30 mouse cellular contexts compared by ENCODE assay signal in genomic region chr16:32312386-32312785, GRCm38 (mm10). TPM values are rescaled to one million over a fixed set of nuclear protein-coding genes. Genes with fewer than 3 reads are reported as not detected.
DNase-seq lines count a peak whose midpoint lies in the region; ATAC-seq and TF ChIP-seq lines count a peak whose summit lies in the region.
"Had no signal": no experiment of that assay in that cellular context is flagged by ENCODE, and none has a peak within 500 bp of the region (broad histone marks: within the 10 kb centered on the region; RNA-seq: fewer than 3 reads in every experiment).

No protein-coding gene starts in this region.

- no peak overlapping the region for H3K9ac ChIP-seq in kidney, embryonic 15.5 days
- no peak overlapping the region for H3K9ac ChIP-seq in midbrain, postnatal 0 days (replicated peaks; ENCODE audit: low read length, poor library complexity, severe bottlenecking)
- H3K9ac ChIP-seq: embryonic facial prominence, embryonic 15.5 days; forebrain, embryonic 15.5 days; heart, embryonic 12.5 days; limb, embryonic 12.5 days; liver, postnatal 0 days; neural tube, embryonic 12.5 days had no signal

- no peaks in the 10 kb centered on the region for H3K27me3 ChIP-seq in kidney, embryonic 15.5 days
- H3K27me3 ChIP-seq in midbrain, postnatal 0 days (ENCODE audit: insufficient read depth, low read length): no peaks in the 10 kb centered on the region
- H3K27me3 ChIP-seq: embryonic facial prominence, embryonic 15.5 days; forebrain, embryonic 15.5 days; heart, embryonic 12.5 days; megakaryocyte, embryonic 14.5 days; neural tube, embryonic 12.5 days had no signal

- peak; percentile 19 for DNase-seq in embryo, embryonic 10.5 days (ENCODE audit: low spot score)
- DNase-seq in embryo, embryonic 11 days: no peak
- DNase-seq in kidney, adult 9 months: peak; percentile 54
- DNase-seq in ZHBTc4 (ENCODE audit: low read depth, low spot score): peak; percentile 71
- no peak for DNase-seq in midbrain, postnatal 0 days (ENCODE audit: low spot score)
- DNase-seq in lung, postnatal 10 days: no peak
- DNase-seq in thymus, postnatal 0 days (ENCODE audit: low spot score): no peak
- DNase-seq: adrenal gland, adult 2 months; cerebellum, adult 11-12 months; cerebellum, postnatal 10 days; heart, postnatal 10 days; liver, postnatal 0 days; lung, postnatal 14 days; midbrain, embryonic 14.5 days; retina, postnatal 1 day; thymus, postnatal 14 days had no signal

- 0 out of 2 replicates have a peak, but pooled peaks cover 2% of the 10 kb centered on the region for H3K4me1 ChIP-seq in kidney, embryonic 15.5 days
- no peaks in the 10 kb centered on the region for H3K4me1 ChIP-seq in midbrain, postnatal 0 days (ENCODE audit: insufficient read depth, low read length)
- H3K4me1 ChIP-seq: embryonic facial prominence, embryonic 15.5 days; forebrain, embryonic 15.5 days; neural tube, embryonic 12.5 days had no signal

- H3K4me3 ChIP-seq in kidney, embryonic 15.5 days (replicated peaks): no peak overlapping the region
- H3K4me3 ChIP-seq in midbrain, postnatal 0 days (ENCODE audit: low read depth, low read length): no peak overlapping the region
- H3K4me3 ChIP-seq: embryonic facial prominence, embryonic 15.5 days; forebrain, embryonic 15.5 days; heart, embryonic 12.5 days; hindbrain, embryonic 10.5 days; limb, embryonic 12.5 days; megakaryocyte, embryonic 14.5 days; neural tube, embryonic 12.5 days had no signal

- H3K27ac ChIP-seq in kidney, embryonic 15.5 days: no peak overlapping the region
- H3K27ac ChIP-seq in midbrain, postnatal 0 days (ENCODE audit: low read depth, low read length): no peak overlapping the region
- H3K27ac ChIP-seq: embryonic facial prominence, embryonic 15.5 days; forebrain, embryonic 15.5 days; hindbrain, embryonic 10.5 days; limb, embryonic 12.5 days; neural tube, embryonic 12.5 days had no signal

- H3K4me2 ChIP-seq in kidney, embryonic 15.5 days: no peak overlapping the region
- no peak overlapping the region for H3K4me2 ChIP-seq in midbrain, postnatal 0 days (ENCODE audit: low read depth, low read length, poor library complexity, severe bottlenecking)
- H3K4me2 ChIP-seq: embryonic facial prominence, embryonic 15.5 days; forebrain, embryonic 15.5 days; heart, embryonic 12.5 days; limb, embryonic 12.5 days; liver, embryonic 11.5 days; neural tube, embryonic 12.5 days had no signal

- WGBS in kidney, embryonic 15.5 days: 28% methylated on average over 5 of the region's 5 CpGs
- 61% methylated on average over 5 of the region's 5 CpGs for WGBS in midbrain, postnatal 0 days

- no peaks in the 10 kb centered on the region for H3K9me3 ChIP-seq in kidney, embryonic 15.5 days (replicated peaks)
- no peaks in the 10 kb centered on the region for H3K9me3 ChIP-seq in midbrain, postnatal 0 days (ENCODE audit: low read length)
- H3K9me3 ChIP-seq: embryonic facial prominence, embryonic 15.5 days; forebrain, embryonic 15.5 days; heart, embryonic 12.5 days; hindbrain, embryonic 10.5 days; limb, embryonic 12.5 days; megakaryocyte, embryonic 14.5 days; neural tube, embryonic 12.5 days had no signal

- no peak for TF ChIP-seq CTCF in midbrain, postnatal 0 days (IDR thresholded peaks at IDR 0.05)

- no peak for ATAC-seq in kidney, embryonic 15.5 days (replicated peaks; ENCODE audit: low FRiP score)
- ATAC-seq in midbrain, postnatal 0 days (ENCODE audit: low FRiP score): no peak
- ATAC-seq: forebrain, embryonic 15.5 days; hindbrain, embryonic 16.5 days; intestine, embryonic 16.5 days; liver, postnatal 0 days had no signal

- H3K36me3 ChIP-seq in kidney, embryonic 15.5 days: no peaks in the 10 kb centered on the region
- no peaks in the 10 kb centered on the region for H3K36me3 ChIP-seq in midbrain, postnatal 0 days (ENCODE audit: insufficient read depth, low read length)
- H3K36me3 ChIP-seq: embryonic facial prominence, embryonic 15.5 days; forebrain, embryonic 15.5 days; heart, embryonic 12.5 days; hindbrain, embryonic 10.5 days; limb, embryonic 12.5 days; neural tube, embryonic 12.5 days had no signal

RNA-seq across cellular contexts. Expression of gene Ubxn7, which starts 19.7 kb away (rescaled TPM):
- 25.4 and 27.3 TPM in 2 replicates for polyA plus RNA-seq in kidney, embryonic 15.5 days (2015; fragmentation: Nextera tagmentation; extraction: Ambion mirVana)
- total RNA-seq in midbrain, postnatal 0 days (2014; rRNA removed): 37.0 and 50.4 TPM in 2 replicates
- 8.7 and 10.7 TPM in 2 replicates for polyA plus RNA-seq in midbrain, postnatal 0 days (2015; fragmentation: Nextera tagmentation; extraction: Ambion mirVana)
- polyA plus RNA-seq in thymus, postnatal 0 days (2015; fragmentation: Nextera tagmentation; extraction: Ambion mirVana): 20.0 and 21.8 TPM in 2 replicates

RNA-seq across cellular contexts. Expression of gene Rnf168, which starts 35.1 kb away (rescaled TPM):
- polyA plus RNA-seq in kidney, embryonic 15.5 days (2015; fragmentation: Nextera tagmentation; extraction: Ambion mirVana): 31.2 and 31.5 TPM in 2 replicates
- 34.8 and 42.1 TPM in 2 replicates for total RNA-seq in midbrain, postnatal 0 days (2014; rRNA removed)
- polyA plus RNA-seq in midbrain, postnatal 0 days (2015; fragmentation: Nextera tagmentation; extraction: Ambion mirVana): 22.3 and 27.1 TPM in 2 replicates
- 24.6 and 31.5 TPM in 2 replicates for polyA plus RNA-seq in thymus, postnatal 0 days (2015; fragmentation: Nextera tagmentation; extraction: Ambion mirVana)

RNA-seq across cellular contexts. Expression of gene Smco1, which starts 41.1 kb away (rescaled TPM):
- not detected in 2 replicates for polyA plus RNA-seq in kidney, embryonic 15.5 days (2015; fragmentation: Nextera tagmentation; extraction: Ambion mirVana)
- 0.38 TPM in 1 of 2 replicates, not detected in the other for total RNA-seq in midbrain, postnatal 0 days (2014; rRNA removed)
- polyA plus RNA-seq in midbrain, postnatal 0 days (2015; fragmentation: Nextera tagmentation; extraction: Ambion mirVana): 0.11 TPM in 1 of 2 replicates, not detected in the other
- not detected in 2 replicates for polyA plus RNA-seq in thymus, postnatal 0 days (2015; fragmentation: Nextera tagmentation; extraction: Ambion mirVana)
- total RNA-seq: adrenal gland, adult 2 months; granulocyte monocyte progenitor cell, adult 5-6 weeks; left cerebral cortex, postnatal 14 days had no signal
- polyA plus RNA-seq: adrenal gland, adult 2 months; forebrain, embryonic 15.5 days; heart, embryonic 12.5 days; hindbrain, embryonic 16.5 days; intestine, embryonic 16.5 days; limb, embryonic 12.5 days; liver, embryonic 11.5 days; liver, postnatal 0 days; midbrain, embryonic 14.5 days; neural tube, embryonic 12.5 days; spleen, adult 2 months had no signal

Comparison
In these comparisons a context has a peak if more than half of its experiments do, and no peak if none do; other contexts are left out.
1. DNase-seq: peak in embryo, embryonic 10.5 days (single experiment), kidney, adult 9 months (single experiment) and ZHBTc4 (single experiment); none in embryo, embryonic 11 days (single experiment), midbrain, postnatal 0 days (single experiment), lung, postnatal 10 days (single experiment) and thymus, postnatal 0 days (single experiment).